Mouse (Mus musculus): ENCODE measurements around the gene Epha7.

The Epha7 gene

GRCm38 (mm10) chr4:28899783-28900182 lies 86.9 kb downstream of the Epha7 start:
- no peak for DNase-seq (ENCODE audit: low spot score)

GRCm38 (mm10) chr4:28901496-28901895 lies 88.6 kb downstream of the Epha7 start:
- no peak for DNase-seq (ENCODE audit: low spot score)

- DNase-seq (ENCODE audit: low spot score) = no peak
These were observed 89.2 kb downstream of the Epha7 start for GRCm38 (mm10) chr4:28902004-28902704.

GRCm38 (mm10) chr4:28906985-28907384 lies 94.1 kb downstream of the Epha7 start:
- no peak for DNase-seq (ENCODE audit: low spot score)

GRCm38 (mm10) chr4:28910127-28910526 lies 97.2 kb downstream of the Epha7 start:
- DNase-seq (ENCODE audit: low spot score) = no peak

- no peak for DNase-seq (ENCODE audit: low spot score)
These were observed 99.1 kb downstream of the Epha7 start for GRCm38 (mm10) chr4:28912028-28912427.

- no peak for DNase-seq (ENCODE audit: low spot score)
These were observed 100.7 kb downstream of the Epha7 start for GRCm38 (mm10) chr4:28913613-28914012.

- no peak for DNase-seq (ENCODE audit: low spot score)
These were observed 107.7 kb downstream of the Epha7 start for GRCm38 (mm10) chr4:28920645-28921044.

- no peak for DNase-seq (ENCODE audit: low spot score)
These were observed 113.1 kb downstream of the Epha7 start for GRCm38 (mm10) chr4:28926072-28926471.

GRCm38 (mm10) chr4:28933431-28933830 lies 120.5 kb downstream of the Epha7 start:
- no peak for DNase-seq (ENCODE audit: low spot score)

GRCm38 (mm10) chr4:28934802-28935201 lies 121.9 kb downstream of the Epha7 start:
- DNase-seq (ENCODE audit: low spot score) = no peak

- DNase-seq (ENCODE audit: low spot score) = no peak
These were observed 122.6 kb downstream of the Epha7 start for GRCm38 (mm10) chr4:28935567-28935966.

GRCm38 (mm10) chr4:28940710-28941109 lies 127.8 kb downstream of the Epha7 start:
- no peak for DNase-seq (ENCODE audit: low spot score)

- DNase-seq (ENCODE audit: low spot score) = no peak
These were observed 131.3 kb downstream of the Epha7 start for GRCm38 (mm10) chr4:28944237-28944636.

- no peak for DNase-seq (ENCODE audit: low spot score)
These were observed 148.1 kb downstream of the Epha7 start for GRCm38 (mm10) chr4:28960889-28961560.

- DNase-seq (ENCODE audit: low spot score) = no peak
These were observed 154.8 kb downstream of the Epha7 start for GRCm38 (mm10) chr4:28967584-28968315.

- no peak for DNase-seq (ENCODE audit: low spot score)
These were observed 185.7 kb downstream of the Epha7 start for GRCm38 (mm10) chr4:28998462-28999286.

- no peak for DNase-seq (ENCODE audit: low spot score)
These were observed 186.3 kb downstream of the Epha7 start for GRCm38 (mm10) chr4:28999287-28999595.

- DNase-seq (ENCODE audit: low spot score) = no peak
These were observed 197.4 kb downstream of the Epha7 start for GRCm38 (mm10) chr4:29010333-29010732.
